Mouse (Mus musculus) heart, embryonic 10.5 days (tissue): ENCODE results near the gene Tyw5. TPM values are rescaled to one million over a fixed set of nuclear protein-coding genes. Genes with fewer than 3 reads are reported as not detected.

Source experiments
- DNase-seq: peaks from one replicate; pipeline ENCODE4 v3.0.0-alpha.2; 2017; ENCODE audit warnings: low spot score
- H3K27ac ChIP-seq: fragments of 300-500 bp; sonication (generic); 2 replicates; pipeline ENCODE4 v1.5.1; 2016; ENCODE audit warnings: mild to moderate bottlenecking
- H3K27me3 ChIP-seq: fragments of 300-500 bp; sonication (generic); 2 replicates; pipeline ENCODE4 v1.6.1; 2016; ENCODE audit warnings: mild to moderate bottlenecking; ENCODE audit not compliant: poor library complexity, insufficient read depth, severe bottlenecking
- H3K36me3 ChIP-seq: fragments of 300-500 bp; sonication (generic); 2 replicates; pipeline ENCODE4 v1.6.1; 2016; ENCODE audit warnings: mild to moderate bottlenecking, moderate library complexity
- H3K4me1 ChIP-seq: fragments of 300-500 bp; sonication (generic); 2 replicates; pipeline ENCODE4 v1.6.1; 2016; ENCODE audit warnings: mild to moderate bottlenecking
- H3K4me3 ChIP-seq: fragments of 300-500 bp; sonication (generic); 2 replicates; pipeline ENCODE4 v1.5.1; 2016; ENCODE audit warnings: mild to moderate bottlenecking, moderate library complexity
- H3K9me3 ChIP-seq: fragments of 300-500 bp; sonication (generic); 2 replicates; pipeline ENCODE4 v1.6.1; 2016; ENCODE audit warnings: mild to moderate bottlenecking, moderate library complexity
- WGBS: fragments of 180-500 bp; shearing (Covaris S2); methylation state at CpG from one replicate; pipeline ENCODE4 v1.1.7; 2016; 5-methylcytosine and 5-hydroxymethylcytosine counted together
- polyA plus RNA-seq: library from polyadenylated mRNA; unstranded; fragments of >200 nt; fragmentation: Nextera tagmentation; extraction: Ambion mirVana; gene quantifications from 2 replicates; pipeline ENCODE4 v1.2.1, GENCODE M21; 2016

The Tyw5 gene
- polyA plus RNA-seq: 25.2 and 27.9 TPM in 2 replicates

DNA sequence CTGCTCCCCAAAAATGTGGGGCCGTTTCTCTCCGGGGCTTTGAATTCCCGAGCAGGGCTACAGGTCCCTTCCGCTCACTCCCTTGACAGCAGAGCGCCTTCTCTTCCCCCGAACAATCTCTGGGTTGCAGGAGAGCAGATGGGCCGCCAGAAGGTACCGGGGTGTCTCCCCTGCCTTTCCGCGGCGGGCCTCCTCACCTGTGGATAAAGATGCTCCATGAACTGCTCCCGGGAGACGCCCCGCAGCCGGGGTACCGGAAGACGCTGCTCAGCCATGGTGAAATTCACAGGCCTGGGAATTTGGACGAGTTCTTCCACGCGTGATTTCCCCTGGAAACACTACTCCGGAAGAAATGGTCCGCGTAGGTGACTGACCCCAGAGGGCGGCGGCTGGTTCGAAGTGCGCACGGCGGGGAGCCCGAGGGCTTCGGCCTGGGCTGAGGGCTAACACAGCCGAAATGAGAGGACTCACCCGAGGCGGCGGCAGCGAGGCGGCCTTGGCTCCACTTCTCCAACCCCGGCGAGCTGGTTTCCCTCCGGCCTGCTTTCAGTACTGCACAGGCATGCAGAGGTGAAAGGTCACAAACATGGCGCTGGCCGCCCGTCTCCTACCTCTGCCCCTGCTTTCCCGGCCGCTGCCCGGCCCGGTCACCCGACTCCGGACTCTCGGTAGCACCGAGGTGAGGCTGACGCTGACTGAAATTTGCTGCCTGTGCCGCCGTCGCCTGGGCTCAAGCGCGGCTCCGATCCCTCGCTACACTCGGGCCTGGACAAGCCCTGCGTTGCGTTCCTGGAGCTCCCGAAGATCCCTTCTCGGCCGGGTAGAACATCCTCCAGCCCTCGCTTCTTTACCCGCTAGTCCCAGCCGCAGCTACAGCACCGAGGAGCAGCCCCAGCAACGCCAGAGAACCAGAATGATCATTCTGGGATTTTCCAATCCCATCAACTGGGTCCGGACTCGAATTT, at the start of gene Tyw5, which contains the start of gene Maip1:
Tyw5 (minus strand) TSS at position 915 of the 965 bp plus-strand sequence.
Maip1 (plus strand) TSS at position 142 of the 965 bp plus-strand sequence.
- under 1% methylated on average over 72 of the region's 72 CpGs for WGBS
- no peaks in the 10 kb centered on the region for H3K27me3 ChIP-seq
- H3K9me3 ChIP-seq: no peaks in the 10 kb centered on the region
- H3K4me3 ChIP-seq: peak within 1 kb of the TSS; percentile 87
- peak; percentile 93 for DNase-seq
- peak within 1 kb of the TSS; percentile 97 for H3K27ac ChIP-seq
- peaks cover 22% of the 10 kb centered on the region for H3K4me1 ChIP-seq
- 0 out of 2 replicates have a peak, but pooled peaks cover 8% of the 10 kb centered on the region for H3K36me3 ChIP-seq

DNA sequence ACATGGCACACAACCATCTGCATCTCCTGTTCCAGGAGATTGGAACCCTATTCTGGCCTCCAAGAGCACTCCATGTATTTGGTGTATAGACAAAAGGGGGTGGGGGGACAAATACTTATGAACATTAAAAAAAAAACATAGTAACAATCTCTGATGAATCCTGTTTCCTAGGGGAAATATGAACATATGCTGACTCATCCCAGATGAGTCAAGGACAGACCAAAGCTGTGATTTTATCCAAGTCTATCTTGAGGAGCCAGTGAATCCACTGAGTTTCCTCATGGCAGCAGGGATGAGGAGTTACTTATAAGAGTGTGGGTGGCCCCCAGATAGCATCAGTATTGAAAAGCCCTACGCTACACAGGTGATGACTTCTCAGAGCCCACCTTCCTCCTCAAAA, 43.3 kb upstream of the Tyw5 start:
- Histone ChIP-seq H3K4me3 (no peak overlapping the region), H3K27ac (no peak overlapping the region), H3K9me3 (no peaks in the 10 kb centered on the region), H3K27me3 (no peaks in the 10 kb centered on the region), H3K36me3 (no peaks in the 10 kb centered on the region), H3K4me1 (peaks cover 6% of the 10 kb centered on the region; the same call in 1 of the 2 replicates)
- 89% methylated on average over 1 of the region's 1 CpGs for WGBS
- DNase-seq: no peak

- no peak for DNase-seq
- H3K27ac ChIP-seq: no peak overlapping the region
- 78% methylated on average over 10 of the region's 10 CpGs for WGBS
- H3K4me3 ChIP-seq: no peak overlapping the region
- H3K36me3 ChIP-seq: no peaks in the 10 kb centered on the region
- H3K4me1 ChIP-seq: peaks cover 6% of the 10 kb centered on the region; the same call in 1 of the 2 replicates
- no peaks in the 10 kb centered on the region for H3K9me3 ChIP-seq
- no peaks in the 10 kb centered on the region for H3K27me3 ChIP-seq
These were observed 38.8 kb upstream of the Tyw5 start for GRCm38 (mm10) chr1:57445679-57446078.

- H3K36me3 ChIP-seq: no peaks in the 10 kb centered on the region
- H3K27me3 ChIP-seq: no peaks in the 10 kb centered on the region
- 43% methylated on average over 4 of the region's 4 CpGs for WGBS
- no peaks in the 10 kb centered on the region for H3K9me3 ChIP-seq
- no peak for DNase-seq
- no peak overlapping the region for H3K4me3 ChIP-seq
- H3K4me1 ChIP-seq: peaks cover 16% of the 10 kb centered on the region; the same call in 1 of the 2 replicates
- H3K27ac ChIP-seq: no peak overlapping the region
These were observed 33.9 kb upstream of the Tyw5 start for GRCm38 (mm10) chr1:57440771-57441170.

DNA sequence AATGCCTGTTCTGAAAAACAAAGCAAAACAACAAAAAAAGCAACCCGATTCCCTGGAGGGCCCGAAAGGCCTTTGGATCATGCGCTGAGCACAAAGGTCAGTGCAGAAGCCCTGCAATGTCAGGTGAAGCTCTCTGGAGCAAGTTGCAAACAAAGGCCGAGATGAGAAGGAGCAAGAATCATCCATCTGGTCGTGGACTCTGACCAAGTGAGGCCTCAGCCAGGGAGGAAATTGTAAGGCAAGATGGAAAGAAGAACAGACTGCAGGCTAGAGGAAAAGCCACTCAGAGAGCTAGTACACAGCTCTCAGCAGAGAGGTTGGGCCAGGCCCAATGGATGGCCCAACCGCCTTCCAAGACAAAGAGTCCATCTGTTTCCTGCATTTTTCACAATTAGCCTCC, 32.1 kb upstream of the Tyw5 start:
- peak overlapping the region; percentile 65 for H3K27ac ChIP-seq
- H3K36me3 ChIP-seq: no peaks in the 10 kb centered on the region
- no peak overlapping the region for H3K4me3 ChIP-seq
- 77% methylated on average over 6 of the region's 6 CpGs for WGBS
- no peaks in the 10 kb centered on the region for H3K9me3 ChIP-seq
- DNase-seq: peak; percentile 50
- H3K27me3 ChIP-seq: no peaks in the 10 kb centered on the region
- H3K4me1 ChIP-seq: peaks cover 16% of the 10 kb centered on the region; the same call in 1 of the 2 replicates

GRCm38 (mm10) chr1:57436954-57437353, 30.1 kb upstream of the Tyw5 start:
- Histone ChIP-seq H3K4me3 (peak overlapping the region; percentile 22; the same call in 1 of the 2 replicates), H3K27me3 (no peaks in the 10 kb centered on the region), H3K4me1 (peaks cover 16% of the 10 kb centered on the region; the same call in 1 of the 2 replicates), H3K36me3 (no peaks in the 10 kb centered on the region), H3K9me3 (no peaks in the 10 kb centered on the region), H3K27ac (peak overlapping the region; percentile 69; the same call in 1 of the 2 replicates)
- 34% methylated on average over 9 of the region's 9 CpGs for WGBS
- peak; percentile 75 for DNase-seq

DNA sequence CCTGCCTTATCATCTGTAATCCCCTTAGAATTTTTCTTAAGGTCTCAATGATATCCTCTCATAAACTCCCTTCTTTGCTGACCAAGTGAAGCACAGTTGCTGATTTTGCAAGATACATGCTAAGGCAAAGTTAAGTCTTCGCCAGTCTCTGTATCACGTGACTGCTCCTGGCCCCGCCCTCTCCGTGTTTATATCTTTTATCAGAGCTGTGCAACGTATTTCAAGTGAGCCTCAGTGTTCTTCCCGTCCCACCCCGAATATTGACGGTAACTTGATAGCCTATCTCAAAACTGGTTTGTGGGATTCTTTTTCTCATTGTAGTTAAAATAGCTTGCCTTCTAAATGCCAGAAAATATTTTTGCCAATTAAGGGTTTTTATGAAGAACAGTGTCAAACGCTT, 29.5 kb upstream of the Tyw5 start:
- Histone ChIP-seq H3K27me3 (no peaks in the 10 kb centered on the region), H3K9me3 (no peaks in the 10 kb centered on the region), H3K4me1 (peaks cover 16% of the 10 kb centered on the region; the same call in 1 of the 2 replicates), H3K27ac (peak overlapping the region; percentile 69), H3K4me3 (peak overlapping the region; percentile 22; the same call in 1 of the 2 replicates), H3K36me3 (no peaks in the 10 kb centered on the region)
- 44% methylated on average over 9 of the region's 9 CpGs for WGBS
- peak; percentile 48 for DNase-seq

- no peak overlapping the region for H3K4me3 ChIP-seq
- H3K36me3 ChIP-seq: no peaks in the 10 kb centered on the region
- no peaks in the 10 kb centered on the region for H3K9me3 ChIP-seq
- no peaks in the 10 kb centered on the region for H3K27me3 ChIP-seq
- peaks cover 13% of the 10 kb centered on the region; the same call in 1 of the 2 replicates for H3K4me1 ChIP-seq
- WGBS: 86% methylated on average over 7 of the region's 7 CpGs
- H3K27ac ChIP-seq: no peak overlapping the region
- no peak for DNase-seq
These were observed 26.2 kb upstream of the Tyw5 start for GRCm38 (mm10) chr1:57433141-57433540.

- 38% methylated on average over 12 of the region's 12 CpGs for WGBS
- peak; percentile 61 for DNase-seq
- no peaks in the 10 kb centered on the region for H3K36me3 ChIP-seq
- H3K9me3 ChIP-seq: no peaks in the 10 kb centered on the region
- H3K27me3 ChIP-seq: no peaks in the 10 kb centered on the region
- 0 out of 2 replicates have a peak, but pooled peaks cover 7% of the 10 kb centered on the region for H3K4me1 ChIP-seq
- H3K27ac ChIP-seq: peak overlapping the region; percentile 47
- peak overlapping the region; percentile 24; the same call in 1 of the 2 replicates for H3K4me3 ChIP-seq
These were observed 23.0 kb upstream of the Tyw5 start for GRCm38 (mm10) chr1:57429786-57430483.

- Histone ChIP-seq H3K27me3 (no peaks in the 10 kb centered on the region), H3K4me3 (no peak overlapping the region), H3K4me1 (0 out of 2 replicates have a peak, but pooled peaks cover 7% of the 10 kb centered on the region), H3K9me3 (no peaks in the 10 kb centered on the region), H3K36me3 (no peaks in the 10 kb centered on the region), H3K27ac (no peak overlapping the region)
- WGBS: 54% methylated on average over 16 of the region's 16 CpGs
- DNase-seq: peak; percentile 83
These were observed 21.7 kb upstream of the Tyw5 start for GRCm38 (mm10) chr1:57428368-57429308.

- Histone ChIP-seq H3K4me1 (no peaks in the 10 kb centered on the region), H3K9me3 (no peaks in the 10 kb centered on the region), H3K4me3 (no peak overlapping the region), H3K27me3 (no peaks in the 10 kb centered on the region), H3K36me3 (no peaks in the 10 kb centered on the region), H3K27ac (no peak overlapping the region)
- 19% methylated on average over 1 of the region's 1 CpGs for WGBS
- no peak for DNase-seq
These were observed 16.8 kb upstream of the Tyw5 start for GRCm38 (mm10) chr1:57423696-57424095.

DNA sequence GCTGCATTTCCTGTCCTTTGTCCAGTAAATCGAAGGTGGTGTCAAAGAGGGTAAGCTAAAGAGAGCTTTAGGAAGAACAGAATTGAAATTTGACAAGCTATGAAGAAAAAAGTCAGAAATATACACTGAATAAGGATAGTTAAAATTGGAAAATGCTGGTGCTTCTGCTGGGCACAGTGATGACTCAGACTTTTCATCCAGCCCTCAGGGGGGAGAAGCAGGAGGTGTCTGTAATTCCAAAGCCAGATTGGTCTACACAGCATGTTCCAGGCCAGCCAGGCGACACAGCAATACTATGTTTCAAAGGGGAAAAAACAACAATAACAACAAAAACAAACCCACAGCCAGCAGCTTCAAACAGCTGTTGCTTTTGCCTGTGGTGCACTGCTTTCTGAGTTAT, 6.5 kb upstream of the Tyw5 start:
- no peak for DNase-seq
- H3K36me3 ChIP-seq: peaks cover 65% of the 10 kb centered on the region
- WGBS: 93% methylated on average over 2 of the region's 2 CpGs
- H3K4me3 ChIP-seq: no peak overlapping the region
- H3K27me3 ChIP-seq: no peaks in the 10 kb centered on the region
- H3K4me1 ChIP-seq: peaks cover 8% of the 10 kb centered on the region
- no peak overlapping the region for H3K27ac ChIP-seq
- H3K9me3 ChIP-seq: no peaks in the 10 kb centered on the region
